Mouse (Mus musculus) right cerebral cortex, adult 2 months (tissue): Measurements from ENCODE around the gene Edem2.

Source experiments
- DNase-seq, 2 experiments: peaks; one replicate each; pipeline ENCODE4 v3.0.0; 2021 to 2022; ENCODE audit warnings: low spot score in 2 of 2

Gene Edem2

DNA sequence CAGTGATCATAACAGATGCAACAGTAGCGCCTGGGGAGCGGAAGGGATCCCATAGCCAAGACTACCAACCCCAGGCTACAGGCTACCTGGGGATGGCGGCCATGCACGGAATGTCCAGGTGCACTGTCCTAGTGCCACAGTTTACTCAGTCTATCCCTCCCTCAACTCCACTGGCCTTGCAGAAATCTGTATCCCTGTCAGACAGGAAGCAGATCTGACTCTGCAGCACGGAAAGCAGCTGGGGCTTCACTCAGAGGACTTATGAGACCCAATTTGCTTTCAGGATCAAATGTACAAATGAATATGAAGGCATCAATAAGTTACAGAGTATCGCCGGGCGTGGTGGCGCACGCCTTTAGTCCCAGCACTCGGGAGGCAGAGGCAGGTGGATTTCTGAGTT is 41.5 kb downstream of the Edem2 start:
- DNase-seq: no peak

GRCm38 (mm10) chr2:155686572-155686971 is 42.7 kb downstream of the Edem2 start:
- DNase-seq: no peak

DNA sequence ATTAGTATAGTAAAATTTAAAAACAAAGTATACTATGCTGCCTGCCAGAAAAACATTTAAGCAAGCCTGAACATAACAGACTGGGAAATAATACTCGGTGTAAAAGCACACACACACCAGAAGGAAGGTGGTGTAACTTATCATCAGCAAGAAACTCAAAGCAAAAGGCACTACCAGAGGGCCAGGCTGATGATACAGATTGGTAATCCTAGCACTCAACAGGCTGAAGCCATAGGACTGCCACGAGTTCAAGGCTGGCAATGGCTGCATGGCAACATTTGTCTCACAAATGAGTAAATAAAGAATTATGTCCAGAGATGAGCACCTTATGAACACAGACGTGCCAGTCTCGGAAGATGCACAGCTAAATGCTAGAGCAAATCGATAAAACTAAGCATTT is 45.5 kb downstream of the Edem2 start:
- no peak for DNase-seq

DNA sequence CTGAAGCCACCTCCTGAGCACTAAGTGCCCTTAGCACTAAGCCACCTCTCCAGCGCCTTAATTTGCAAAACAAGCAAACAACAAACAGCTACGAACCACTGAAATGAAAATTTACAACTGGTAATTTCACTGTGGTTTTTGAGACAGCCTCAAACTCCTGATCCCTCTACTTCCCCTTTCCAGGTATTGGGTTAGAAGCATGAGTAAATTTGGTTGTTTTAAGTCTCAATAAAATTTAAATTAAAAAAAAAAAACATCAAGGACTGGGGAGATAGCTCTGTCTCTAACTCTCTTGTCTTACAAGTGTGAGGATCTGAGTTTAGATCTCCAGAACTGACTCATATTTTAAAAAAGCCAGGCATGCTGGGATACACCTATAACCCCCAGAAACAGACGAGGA is 46.1 kb downstream of the Edem2 start:
- no peak for DNase-seq

- no peak for DNase-seq
These were observed 47.4 kb downstream of the Edem2 start for GRCm38 (mm10) chr2:155681874-155682273.

DNA sequence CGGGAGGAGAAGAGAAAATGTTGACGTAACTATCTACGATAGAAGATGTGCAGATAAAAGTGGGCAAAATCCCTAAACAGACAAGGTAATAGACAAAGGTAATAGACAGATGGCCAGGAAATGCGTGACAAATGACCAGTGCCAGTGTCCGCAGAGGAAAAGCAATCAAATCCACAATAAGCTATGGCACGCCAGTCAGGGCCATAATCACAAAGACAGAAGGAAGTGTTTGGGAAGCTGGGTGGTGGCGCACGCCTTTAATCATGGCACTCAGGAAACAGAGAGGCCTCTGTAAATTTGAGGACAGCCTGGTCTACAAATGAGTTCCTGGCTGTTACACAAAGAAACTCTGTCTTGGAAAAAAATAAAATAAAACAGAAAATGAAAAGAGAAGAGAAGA is 48.1 kb downstream of the Edem2 start:
- no peak for DNase-seq

- DNase-seq: no peak
These were observed 48.7 kb downstream of the Edem2 start for GRCm38 (mm10) chr2:155680591-155680990.

DNA sequence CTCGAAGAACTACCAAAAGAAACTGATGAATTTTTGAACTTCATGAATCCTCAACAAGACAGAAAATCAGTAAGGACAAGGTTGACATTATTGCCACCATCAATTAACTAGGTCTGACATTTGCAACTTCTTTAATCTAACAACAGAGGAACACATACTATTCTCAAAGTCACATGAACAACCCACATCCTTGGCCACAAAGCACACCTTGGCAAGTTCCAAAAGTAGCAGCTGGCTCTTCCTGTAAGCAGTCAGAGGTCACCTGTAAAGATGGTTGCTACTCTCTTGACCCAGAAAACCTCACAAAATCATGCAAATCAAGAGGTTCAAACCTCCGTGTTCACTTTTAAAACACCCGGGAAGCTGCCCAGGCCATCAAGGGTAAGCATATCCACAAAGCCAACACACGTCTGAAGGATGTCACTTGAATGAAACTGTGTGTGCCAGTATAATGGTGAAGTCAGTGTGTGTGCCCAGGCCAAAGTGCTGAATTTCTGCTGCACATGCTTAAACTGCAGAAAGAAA is 49.6 kb downstream of the Edem2 start:
- DNase-seq: no peak

GRCm38 (mm10) chr2:155675118-155675517 is 54.2 kb downstream of the Edem2 start:
- peak in 1 of 2 experiments; percentile 26 for DNase-seq

- DNase-seq: peak; percentile 46 to 47
These were observed 55.7 kb downstream of the Edem2 start for GRCm38 (mm10) chr2:155673546-155673945.

DNA sequence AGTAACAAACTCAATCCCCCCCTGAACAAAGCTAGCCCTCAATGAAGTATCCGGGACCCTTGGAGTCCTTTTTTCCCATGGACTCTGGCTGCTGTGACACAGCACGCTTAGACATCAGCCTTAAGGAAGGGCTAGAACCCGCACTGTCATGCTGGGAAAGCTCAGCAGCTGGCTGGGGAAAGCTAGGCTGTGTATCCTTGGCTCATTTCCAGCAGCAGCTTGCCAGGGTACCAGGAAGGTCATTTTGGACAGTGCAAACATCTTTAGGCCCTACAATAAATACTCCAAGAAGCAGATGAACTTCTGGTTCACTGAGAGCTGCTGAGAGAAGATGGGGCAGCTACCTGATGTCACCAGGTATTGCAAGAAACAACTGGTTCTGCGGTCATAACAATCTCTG is 58.0 kb downstream of the Edem2 start:
- DNase-seq: no peak

- DNase-seq: no peak
These were observed 60.8 kb downstream of the Edem2 start for GRCm38 (mm10) chr2:155668461-155668860.

DNA sequence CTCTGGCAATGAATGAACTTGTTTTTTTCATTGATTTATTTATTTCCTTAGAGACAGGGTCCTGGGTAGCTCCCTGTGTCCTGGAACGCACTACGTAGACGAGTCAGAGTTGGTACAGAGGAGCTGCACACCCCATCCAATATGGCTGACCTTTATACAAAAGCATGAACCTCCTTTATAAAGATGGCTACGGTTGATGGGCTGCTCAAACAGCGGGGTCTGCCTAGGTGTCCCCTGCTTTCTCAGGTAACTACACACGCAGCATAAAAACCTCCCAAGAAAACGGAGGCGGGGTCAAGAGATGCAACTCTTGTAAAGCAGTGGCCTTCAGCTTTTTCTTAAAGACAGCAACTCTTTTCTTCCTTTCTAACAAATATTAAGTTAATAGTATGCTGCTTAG is 61.4 kb downstream of the Edem2 start:
- no peak for DNase-seq

GRCm38 (mm10) chr2:155663910-155664460 is 65.3 kb downstream of the Edem2 start:
- no peak for DNase-seq

DNA sequence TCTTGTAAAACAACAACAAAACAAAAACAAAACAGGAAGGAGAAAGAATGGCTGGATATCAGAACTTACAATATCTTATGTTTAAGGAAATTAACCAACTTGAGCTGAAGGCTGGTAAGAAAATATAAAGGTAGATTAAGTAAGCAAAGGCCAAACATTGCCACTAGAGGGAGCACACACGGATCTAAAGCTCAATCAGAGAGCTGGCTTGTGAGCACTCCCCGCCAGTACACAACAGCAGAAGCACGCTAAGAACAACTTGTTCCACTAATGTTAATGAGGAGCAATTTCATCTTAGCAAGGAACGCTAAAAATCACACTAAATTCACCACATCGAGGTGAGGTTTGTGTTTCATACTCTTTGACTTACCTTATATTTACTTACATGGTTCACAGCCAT is 66.2 kb downstream of the Edem2 start:
- peak; percentile 71 to 75 for DNase-seq

DNA sequence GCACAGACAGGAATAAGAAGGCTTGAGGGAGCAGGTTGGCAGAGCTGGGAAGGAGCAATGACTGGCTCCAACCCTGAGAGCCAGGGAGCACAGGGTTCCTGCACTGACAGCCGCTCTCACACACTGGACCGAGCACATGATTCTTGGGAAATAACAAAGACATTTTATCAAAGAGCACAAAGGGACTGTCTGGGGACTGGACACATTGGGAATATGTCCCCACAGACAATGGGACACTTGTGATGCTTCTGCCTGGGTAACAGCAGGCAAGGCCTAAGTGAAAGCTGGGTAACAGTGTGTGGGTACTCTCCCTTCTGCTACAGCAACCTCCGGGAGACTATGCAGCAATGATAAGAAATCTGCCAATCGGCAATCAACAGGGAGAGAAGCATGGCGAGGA is 66.9 kb downstream of the Edem2 start:
- DNase-seq: no peak

DNA sequence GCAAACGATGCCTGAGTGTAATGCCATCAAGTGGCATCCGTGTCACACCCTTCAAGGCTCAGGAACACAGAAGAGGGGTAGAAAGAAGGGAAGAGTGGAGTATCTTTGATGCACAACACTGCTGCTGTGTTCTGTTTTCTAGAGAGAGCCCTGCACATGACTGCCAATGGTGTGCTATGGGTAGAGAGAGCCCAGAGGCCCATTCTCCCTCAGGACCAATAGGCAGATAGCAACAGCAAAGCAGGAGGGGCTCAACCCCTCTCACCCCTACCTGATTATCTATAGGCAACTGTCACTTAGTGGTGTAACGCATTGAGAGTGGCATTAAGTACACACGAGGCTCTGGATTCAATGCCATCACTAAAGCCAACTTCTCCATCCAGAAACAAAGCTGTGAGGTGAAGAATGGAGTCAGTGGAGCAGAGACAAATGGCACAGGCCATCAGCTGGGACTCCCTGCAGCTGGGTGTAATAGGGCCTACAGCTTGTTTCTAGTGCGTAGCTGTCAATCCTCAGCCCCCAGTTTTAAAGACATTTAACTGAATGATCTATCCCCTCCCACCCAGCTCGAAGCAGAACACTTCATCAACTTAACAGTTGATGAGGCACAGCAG is 73.4 kb downstream of the Edem2 start:
- DNase-seq: no peak

GRCm38 (mm10) chr2:155652618-155653017 is 76.7 kb downstream of the Edem2 start:
- DNase-seq: no peak
